Mouse (Mus musculus): ENCODE data around the gene Serpina3c. TPM values are rescaled to one million over a fixed set of nuclear protein-coding genes. Genes with fewer than 3 reads are reported as not detected.

Gene Serpina3c
- polyA plus RNA-seq, 1 experiment from 2014 or later: not detected

DNA sequence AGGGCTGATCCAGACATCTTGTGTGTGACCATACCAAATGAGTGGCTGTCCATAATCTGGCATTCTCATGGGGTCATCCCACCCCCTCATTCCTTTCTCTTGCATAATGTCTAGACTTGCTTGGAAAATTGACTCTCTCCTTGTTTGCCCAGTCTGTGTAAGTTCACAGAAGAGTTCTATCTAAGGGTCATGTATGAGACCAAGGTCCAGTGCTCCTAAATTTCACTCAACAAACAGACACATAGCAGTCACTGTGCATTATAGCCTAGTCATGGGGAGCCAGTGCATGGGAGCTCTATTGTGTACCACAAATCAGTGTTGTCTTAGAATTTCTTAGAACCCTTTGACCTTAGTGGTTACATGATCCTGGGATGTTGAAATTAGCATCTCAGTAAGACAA is 46.8 kb downstream of the Serpina3c start:
- Histone ChIP-seq H3K9me3 (no peaks in the 10 kb centered on the region), H3K4me3 (no peak overlapping the region), H3K27me3 (no peaks in the 10 kb centered on the region), H3K9ac (replicated peaks) (no peak overlapping the region), H3K27ac (replicated peaks) (no peak overlapping the region), H3K4me1 (no peaks in the 10 kb centered on the region), H3K4me2 (replicated peaks) (no peak overlapping the region), H3K36me3 (no peaks in the 10 kb centered on the region)
- no peak for ATAC-seq (ENCODE audit: low FRiP score, low read depth)

- H3K27me3 ChIP-seq: no peaks in the 10 kb centered on the region
Measured at GRCm38 (mm10) chr12:104105847-104106246, 47.8 kb downstream of the Serpina3c start.

GRCm38 (mm10) chr12:104100768-104101167 is 52.9 kb downstream of the Serpina3c start, which contains the start of gene Serpina5:
Gene Serpina5, plus strand, starts transcription at chr12:104101113.
- H3K27ac ChIP-seq (replicated peaks): no peak within 1 kb of the TSS
- H3K9ac ChIP-seq (replicated peaks): no peak within 1 kb of the TSS
- no peaks in the 10 kb centered on the region for H3K27me3 ChIP-seq
- H3K9me3 ChIP-seq: no peaks in the 10 kb centered on the region
- no peak within 1 kb of the TSS for H3K4me2 ChIP-seq (replicated peaks)
- WGBS: 86% methylated on average over 6 of the region's 6 CpGs
- H3K4me1 ChIP-seq: no peaks in the 10 kb centered on the region
- no peaks in the 10 kb centered on the region for H3K36me3 ChIP-seq
- ATAC-seq (ENCODE audit: low FRiP score, low read depth): no peak
- no peak within 1 kb of the TSS for H3K4me3 ChIP-seq

More at GRCm38 (mm10) chr12:104105847-104106246, 47.8 kb downstream of the Serpina3c start:
- Histone ChIP-seq H3K4me3 (no peak overlapping the region), H3K36me3 (no peaks in the 10 kb centered on the region), H3K27ac (replicated peaks) (no peak overlapping the region), H3K9ac (replicated peaks) (no peak overlapping the region), H3K4me2 (replicated peaks) (no peak overlapping the region), H3K9me3 (no peaks in the 10 kb centered on the region), H3K4me1 (no peaks in the 10 kb centered on the region)
- ATAC-seq (ENCODE audit: low FRiP score, low read depth): no peak

Other genes with a start within 250 kb of the Serpina3c start
- not detected in 2 replicates for gene Serpina1c, start 249.0 kb downstream of the Serpina3c start, polyA plus RNA-seq (2016; fragmentation: Nextera tagmentation; extraction: Ambion mirVana)
- not detected in 2 replicates for gene Serpina1e, start 194.9 kb downstream of the Serpina3c start, polyA plus RNA-seq (2016; fragmentation: Nextera tagmentation; extraction: Ambion mirVana)
- gene Serpina11, start 163.9 kb downstream of the Serpina3c start, polyA plus RNA-seq (2016; fragmentation: Nextera tagmentation; extraction: Ambion mirVana): not detected in 2 replicates
- 0.05 TPM in 1 of 2 replicates, not detected in the other for gene Serpina9, start 140.1 kb downstream of the Serpina3c start, polyA plus RNA-seq (2016; fragmentation: Nextera tagmentation; extraction: Ambion mirVana)
- gene Serpina12, start 109.4 kb downstream of the Serpina3c start, polyA plus RNA-seq (2016; fragmentation: Nextera tagmentation; extraction: Ambion mirVana): not detected in 2 replicates
- gene Serpina5, start 52.8 kb downstream of the Serpina3c start, polyA plus RNA-seq (2016; fragmentation: Nextera tagmentation; extraction: Ambion mirVana): not detected in 2 replicates
- not detected in 2 replicates for gene Serpina3a, start 41.1 kb downstream of the Serpina3c start, polyA plus RNA-seq (2016; fragmentation: Nextera tagmentation; extraction: Ambion mirVana)
- not detected in 2 replicates for gene Serpina3b, start 25.9 kb downstream of the Serpina3c start, polyA plus RNA-seq (2016; fragmentation: Nextera tagmentation; extraction: Ambion mirVana)
- 0.17 and 0.37 TPM in 2 replicates for gene Serpina3f, start 60.7 kb upstream of the Serpina3c start, polyA plus RNA-seq (2016; fragmentation: Nextera tagmentation; extraction: Ambion mirVana)
- gene Serpina3g, start 82.4 kb upstream of the Serpina3c start, polyA plus RNA-seq (2016; fragmentation: Nextera tagmentation; extraction: Ambion mirVana): 0.19 and 0.37 TPM in 2 replicates
- gene Serpina3i, start 109.3 kb upstream of the Serpina3c start, polyA plus RNA-seq (2016; fragmentation: Nextera tagmentation; extraction: Ambion mirVana): 0.18 TPM in 1 of 2 replicates, not detected in the other
- gene Serpina3j, start 160.7 kb upstream of the Serpina3c start, polyA plus RNA-seq (2016; fragmentation: Nextera tagmentation; extraction: Ambion mirVana): not detected in 2 replicates
- gene Serpina3k, start 184.6 kb upstream of the Serpina3c start, polyA plus RNA-seq (2016; fragmentation: Nextera tagmentation; extraction: Ambion mirVana): not detected in 2 replicates
- not detected in 2 replicates for gene Serpina3m, start 184.6 kb upstream of the Serpina3c start, polyA plus RNA-seq (2016; fragmentation: Nextera tagmentation; extraction: Ambion mirVana)

All from midbrain, embryonic 12.5 days (tissue).